Mouse (Mus musculus): ENCODE measurements around the gene Coq9.

- TF ChIP-seq CTCF (IDR thresholded peaks at IDR 0.05; ENCODE audit: control insufficient read depth, insufficient read depth, low read length), result no peak
- TF ChIP-seq POLR2A (IDR thresholded peaks at IDR 0.05; ENCODE audit: borderline replicate concordance, control insufficient read depth, low read depth, low read length), result peak; percentile 38; the same call in 1 of the 2 replicates
Measured at GRCm38 (mm10) chr8:94899262-94899661, 61.1 kb downstream of the Coq9 start.

All from bone marrow, adult 2 months (tissue).